ENCODE assay signal across 10 mouse cellular contexts in genomic region chr4:152273191-152273590, GRCm38 (mm10). TPM values are rescaled to one million over a fixed set of nuclear protein-coding genes. Genes with fewer than 3 reads are reported as not detected.
DNase-seq lines count a peak whose midpoint lies in the region; ATAC-seq lines count a peak whose summit lies in the region.
"Had no signal": no experiment of that assay in that cellular context is flagged by ENCODE, and none has a peak within 500 bp of the region (broad histone marks: within the 10 kb centered on the region; RNA-seq: fewer than 3 reads in every experiment).

No protein-coding gene starts in this region.

- no peaks in the 10 kb centered on the region for H3K36me3 ChIP-seq in kidney, embryonic 14.5 days (ENCODE audit: control insufficient read depth, insufficient read depth, low read length)
- H3K36me3 ChIP-seq in embryonic facial prominence, embryonic 12.5 days: no peaks in the 10 kb centered on the region
- no peaks in the 10 kb centered on the region for H3K36me3 ChIP-seq in hindbrain, embryonic 12.5 days
- no peaks in the 10 kb centered on the region; the same call in 1 of the 2 replicates for H3K36me3 ChIP-seq in midbrain, embryonic 14.5 days (ENCODE audit: control insufficient read depth, insufficient read depth, low read length)

- ATAC-seq in kidney, embryonic 14.5 days (ENCODE audit: low FRiP score, low TSS enrichment): 0 out of 2 replicates have a peak, but pooled peaks have one; percentile 29
- no peak for ATAC-seq in embryonic facial prominence, embryonic 12.5 days (ENCODE audit: insufficient number of reproducible peaks, insufficient read depth, low FRiP score, low TSS enrichment)
- peak; percentile 4; the same call in 1 of the 2 replicates for ATAC-seq in hindbrain, embryonic 12.5 days (ENCODE audit: low FRiP score)
- no peak for ATAC-seq in midbrain, embryonic 14.5 days (ENCODE audit: low FRiP score, low TSS enrichment)
- no peak for ATAC-seq in megakaryocyte, adult 5-6 weeks (ENCODE audit: poor library complexity, severe bottlenecking)

- H3K9me3 ChIP-seq in kidney, embryonic 14.5 days (ENCODE audit: control insufficient read depth, low read length): no peaks in the 10 kb centered on the region
- H3K9me3 ChIP-seq in embryonic facial prominence, embryonic 12.5 days: no peaks in the 10 kb centered on the region
- H3K9me3 ChIP-seq in hindbrain, embryonic 12.5 days (replicated peaks): no peaks in the 10 kb centered on the region
- H3K9me3 ChIP-seq in midbrain, embryonic 14.5 days (ENCODE audit: control insufficient read depth, low read length): no peaks in the 10 kb centered on the region

- H3K4me1 ChIP-seq in kidney, embryonic 14.5 days (ENCODE audit: control insufficient read depth, insufficient read depth, low read length): peaks cover 12% of the 10 kb centered on the region; the same call in 1 of the 2 replicates
- peaks cover 36% of the 10 kb centered on the region for H3K4me1 ChIP-seq in embryonic facial prominence, embryonic 12.5 days
- peaks cover 36% of the 10 kb centered on the region for H3K4me1 ChIP-seq in hindbrain, embryonic 12.5 days
- H3K4me1 ChIP-seq in midbrain, embryonic 14.5 days (ENCODE audit: control insufficient read depth, insufficient read depth, low read length): peaks cover 17% of the 10 kb centered on the region; the same call in 1 of the 2 replicates

- H3K4me3 ChIP-seq in kidney, embryonic 14.5 days (ENCODE audit: low read length): no peak overlapping the region; the same call in 1 of the 2 replicates
- peak overlapping the region; percentile 66; the same call in 1 of the 2 replicates for H3K4me3 ChIP-seq in embryonic facial prominence, embryonic 12.5 days
- H3K4me3 ChIP-seq in hindbrain, embryonic 12.5 days: peak overlapping the region; percentile 58; the same call in 1 of the 2 replicates
- no peak overlapping the region for H3K4me3 ChIP-seq in midbrain, embryonic 14.5 days (replicated peaks; ENCODE audit: low read depth, low read length)

- peak overlapping the region; percentile 97; the same call in 1 of the 2 replicates for H3K4me2 ChIP-seq in kidney, embryonic 14.5 days (replicated peaks; ENCODE audit: low read depth, low read length)
- H3K4me2 ChIP-seq in embryonic facial prominence, embryonic 12.5 days (replicated peaks): peak overlapping the region; percentile 88
- H3K4me2 ChIP-seq in hindbrain, embryonic 12.5 days (replicated peaks): peak overlapping the region; percentile 84
- H3K4me2 ChIP-seq in midbrain, embryonic 14.5 days (ENCODE audit: low read length): peak overlapping the region; percentile 87

- WGBS in kidney, embryonic 14.5 days: 26% methylated on average over 3 of the region's 3 CpGs
- 27% methylated on average over 3 of the region's 3 CpGs for WGBS in embryonic facial prominence, embryonic 12.5 days
- WGBS in hindbrain, embryonic 12.5 days: 25% methylated on average over 3 of the region's 3 CpGs
- 22% methylated on average over 3 of the region's 3 CpGs for WGBS in midbrain, embryonic 14.5 days

- no peak for DNase-seq in kidney, postnatal 36 days
- DNase-seq in midbrain, embryonic 14.5 days: no peak
- no peak for DNase-seq in Muller cell, postnatal 12 days (ENCODE audit: inconsistent ontology term)
- DNase-seq in left cerebral cortex, postnatal 36 days (ENCODE audit: low spot score in 2 of 2): no peak

- peak overlapping the region; percentile 85; the same call in 1 of the 2 replicates for H3K27ac ChIP-seq in kidney, embryonic 14.5 days (ENCODE audit: low read depth, low read length)
- H3K27ac ChIP-seq in embryonic facial prominence, embryonic 12.5 days: peak overlapping the region; percentile 61; the same call in 1 of the 2 replicates
- H3K27ac ChIP-seq in hindbrain, embryonic 12.5 days: peak overlapping the region; percentile 73
- peak overlapping the region; percentile 64 for H3K27ac ChIP-seq in midbrain, embryonic 14.5 days (replicated peaks; ENCODE audit: low read depth, low read length)

- intact Hi-C loops in left cerebral cortex, postnatal 36 days (cut with DNase I): no loop called here

- no peak overlapping the region for H3K9ac ChIP-seq in kidney, embryonic 14.5 days (ENCODE audit: low read depth, low read length)
- H3K9ac ChIP-seq in embryonic facial prominence, embryonic 12.5 days: no peak overlapping the region
- H3K9ac ChIP-seq in hindbrain, embryonic 12.5 days: no peak overlapping the region
- H3K9ac ChIP-seq in midbrain, embryonic 14.5 days (replicated peaks; ENCODE audit: low read length): peak overlapping the region; percentile 74; the same call in 1 of the 2 replicates

- no peaks in the 10 kb centered on the region for H3K27me3 ChIP-seq in kidney, embryonic 14.5 days (ENCODE audit: control insufficient read depth, insufficient read depth, low read length)
- peaks cover 26% of the 10 kb centered on the region for H3K27me3 ChIP-seq in embryonic facial prominence, embryonic 12.5 days
- H3K27me3 ChIP-seq in hindbrain, embryonic 12.5 days: peaks cover 81% of the 10 kb centered on the region
- H3K27me3 ChIP-seq in midbrain, embryonic 14.5 days (ENCODE audit: control insufficient read depth, insufficient read depth, low read length): peaks cover 42% of the 10 kb centered on the region

RNA-seq across cellular contexts. Expression of gene Gpr153, which starts 0.8 kb away (rescaled TPM):
- polyA plus RNA-seq in kidney, embryonic 14.5 days (2014; fragmentation: Nextera tagmentation; extraction: Ambion mirVana): 7.5 and 9.1 TPM in 2 replicates
- 9.7 and 10.6 TPM in 2 replicates for polyA plus RNA-seq in embryonic facial prominence, embryonic 12.5 days (2016; fragmentation: Nextera tagmentation; extraction: Ambion mirVana)
- 13.1 and 16.2 TPM in 2 replicates for polyA plus RNA-seq in hindbrain, embryonic 12.5 days (2016; fragmentation: Nextera tagmentation; extraction: Ambion mirVana)
- polyA plus RNA-seq in midbrain, embryonic 14.5 days (2014; fragmentation: Nextera tagmentation; extraction: Ambion mirVana): 14.0 and 15.2 TPM in 2 replicates
- not detected in 2 replicates for total RNA-seq in megakaryocyte, adult 5-6 weeks (2015)
- total RNA-seq in megakaryocyte, adult 5-6 weeks (2017): 0.04 and 1.7 TPM in 2 replicates
- total RNA-seq in left cerebral cortex, postnatal 36 days (2021): 10 to 100 TPM; 28.0 to 31.2 TPM

RNA-seq across cellular contexts. Expression of gene Hes3, which starts 18.3 kb away (rescaled TPM):
- not detected in 2 replicates for polyA plus RNA-seq in kidney, embryonic 14.5 days (2014; fragmentation: Nextera tagmentation; extraction: Ambion mirVana)
- polyA plus RNA-seq in embryonic facial prominence, embryonic 12.5 days (2016; fragmentation: Nextera tagmentation; extraction: Ambion mirVana): 0.09 TPM in 1 of 2 replicates, not detected in the other
- 1.2 and 2.1 TPM in 2 replicates for polyA plus RNA-seq in hindbrain, embryonic 12.5 days (2016; fragmentation: Nextera tagmentation; extraction: Ambion mirVana)
- 0.39 and 1.2 TPM in 2 replicates for polyA plus RNA-seq in midbrain, embryonic 14.5 days (2014; fragmentation: Nextera tagmentation; extraction: Ambion mirVana)
- not detected in 2 replicates for total RNA-seq in megakaryocyte, adult 5-6 weeks (2015)
- not detected in 2 replicates for total RNA-seq in megakaryocyte, adult 5-6 weeks (2017)
- under 1 TPM in 1 of 2 experiments, not detected in 1; 0.35 TPM for total RNA-seq in left cerebral cortex, postnatal 36 days (2021)
- total RNA-seq: G1E; left cerebral cortex, adult 18-20 months had no signal
- polyA plus RNA-seq: G1E had no signal

RNA-seq across cellular contexts. Expression of gene Icmt, which starts 23.8 kb away (rescaled TPM):
- 14.7 and 28.1 TPM in 2 replicates for polyA plus RNA-seq in kidney, embryonic 14.5 days (2014; fragmentation: Nextera tagmentation; extraction: Ambion mirVana)
- polyA plus RNA-seq in embryonic facial prominence, embryonic 12.5 days (2016; fragmentation: Nextera tagmentation; extraction: Ambion mirVana): 30.3 and 33.4 TPM in 2 replicates
- polyA plus RNA-seq in hindbrain, embryonic 12.5 days (2016; fragmentation: Nextera tagmentation; extraction: Ambion mirVana): 25.3 and 25.6 TPM in 2 replicates
- polyA plus RNA-seq in midbrain, embryonic 14.5 days (2014; fragmentation: Nextera tagmentation; extraction: Ambion mirVana): 14.9 and 23.7 TPM in 2 replicates
- 8.7 and 9.3 TPM in 2 replicates for total RNA-seq in megakaryocyte, adult 5-6 weeks (2015)
- 9.7 and 11.9 TPM in 2 replicates for total RNA-seq in megakaryocyte, adult 5-6 weeks (2017)
- total RNA-seq in left cerebral cortex, postnatal 36 days (2021): 10 to 100 TPM; 45.9 to 47.8 TPM

RNA-seq across cellular contexts. Expression of gene Rnf207, which starts 45.6 kb away (rescaled TPM):
- 1.1 TPM in 2 replicates for polyA plus RNA-seq in kidney, embryonic 14.5 days (2014; fragmentation: Nextera tagmentation; extraction: Ambion mirVana)
- 1.0 and 2.3 TPM in 2 replicates for polyA plus RNA-seq in embryonic facial prominence, embryonic 12.5 days (2016; fragmentation: Nextera tagmentation; extraction: Ambion mirVana)
- 2.5 and 3.8 TPM in 2 replicates for polyA plus RNA-seq in hindbrain, embryonic 12.5 days (2016; fragmentation: Nextera tagmentation; extraction: Ambion mirVana)
- 4.2 and 6.9 TPM in 2 replicates for polyA plus RNA-seq in midbrain, embryonic 14.5 days (2014; fragmentation: Nextera tagmentation; extraction: Ambion mirVana)
- not detected in 2 replicates for total RNA-seq in megakaryocyte, adult 5-6 weeks (2015)
- total RNA-seq in megakaryocyte, adult 5-6 weeks (2017): not detected in 2 replicates
- 10 to 100 TPM; 10.2 to 17.0 TPM for total RNA-seq in left cerebral cortex, postnatal 36 days (2021)
- polyA plus RNA-seq: G1E had no signal

RNA-seq across cellular contexts. Expression of gene Rpl22, which starts 52.4 kb away (rescaled TPM):
- polyA plus RNA-seq in kidney, embryonic 14.5 days (2014; fragmentation: Nextera tagmentation; extraction: Ambion mirVana): 475 and 692 TPM in 2 replicates
- 395 and 396 TPM in 2 replicates for polyA plus RNA-seq in embryonic facial prominence, embryonic 12.5 days (2016; fragmentation: Nextera tagmentation; extraction: Ambion mirVana)
- 257 and 282 TPM in 2 replicates for polyA plus RNA-seq in hindbrain, embryonic 12.5 days (2016; fragmentation: Nextera tagmentation; extraction: Ambion mirVana)
- polyA plus RNA-seq in midbrain, embryonic 14.5 days (2014; fragmentation: Nextera tagmentation; extraction: Ambion mirVana): 165 and 174 TPM in 2 replicates
- 968 and 1,019 TPM in 2 replicates for total RNA-seq in megakaryocyte, adult 5-6 weeks (2015)
- total RNA-seq in megakaryocyte, adult 5-6 weeks (2017): 2,015 and 2,172 TPM in 2 replicates
- 100 to 1,000 TPM; 161 to 162 TPM for total RNA-seq in left cerebral cortex, postnatal 36 days (2021)

Comparison
In these comparisons a context has a peak if more than half of its experiments do, and no peak if none do; other contexts are left out.
1. ATAC-seq: peak in kidney, embryonic 14.5 days (single experiment) and hindbrain, embryonic 12.5 days (single experiment); none in embryonic facial prominence, embryonic 12.5 days (single experiment), midbrain, embryonic 14.5 days (single experiment) and megakaryocyte, adult 5-6 weeks (single experiment).
2. H3K4me3 ChIP-seq: peak in embryonic facial prominence, embryonic 12.5 days (single experiment) and hindbrain, embryonic 12.5 days (single experiment); none in kidney, embryonic 14.5 days (single experiment) and midbrain, embryonic 14.5 days (single experiment).
3. Peak in every context shown above with its lines, with median percentiles within 50 percentile points of each other: H3K27ac ChIP-seq and H3K4me2 ChIP-seq.